Mouse (Mus musculus): ENCODE measurements around the gene Zfp553.

Gene Zfp553

GRCm38 (mm10) chr7:127232622-127233367, at the start of gene Zfp553, which contains the start of gene Sept1:
Zfp553 (plus strand) TSS chr7:127233061.
Sept1 (minus strand) TSS chr7:127233130.
- DNase-seq: peak; percentile 89

- DNase-seq: no peak
Observed at GRCm38 (mm10) chr7:127183345-127183744, 49.5 kb upstream of the Zfp553 start.

DNA sequence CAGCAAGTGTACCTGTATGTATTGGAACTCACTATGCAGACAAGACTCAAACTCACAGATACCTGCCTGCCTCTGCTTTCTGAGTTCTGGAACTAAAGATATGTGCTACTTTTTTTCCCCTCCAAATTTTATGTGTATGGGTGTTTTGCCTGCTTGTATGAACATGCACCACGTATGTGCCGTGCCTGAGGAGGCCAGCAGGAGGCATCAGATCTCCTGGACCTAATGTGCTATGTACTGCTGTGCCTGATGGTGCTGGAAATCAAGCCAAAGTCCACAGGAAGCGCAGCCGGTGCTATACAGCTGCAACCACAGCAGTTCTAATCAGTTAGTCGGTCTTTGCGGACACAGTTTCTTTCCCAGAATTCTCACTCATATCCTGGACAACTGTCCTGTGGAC, 49.0 kb upstream of the Zfp553 start:
- no peak for DNase-seq

- DNase-seq: no peak
Observed at GRCm38 (mm10) chr7:127184720-127185119, 48.1 kb upstream of the Zfp553 start.

DNA sequence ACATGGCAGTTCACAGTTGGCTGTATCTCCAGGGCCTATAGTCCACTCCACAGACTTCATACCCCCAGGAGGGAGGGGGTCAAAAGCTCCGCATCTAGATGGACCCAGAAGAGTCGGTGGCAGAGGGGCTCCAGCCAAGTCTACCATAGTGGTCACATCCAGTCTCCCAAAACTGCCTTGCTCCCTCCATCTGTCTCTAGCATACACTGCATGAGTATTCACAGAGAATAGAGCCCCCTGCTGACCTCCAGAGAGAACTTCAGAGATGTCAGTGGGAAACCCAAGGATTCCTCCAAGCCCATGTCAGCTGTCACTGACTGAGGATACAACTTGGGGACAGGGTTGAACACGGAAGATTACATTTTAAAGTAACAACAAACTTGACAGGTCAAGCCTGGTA, 47.3 kb upstream of the Zfp553 start:
- no peak for DNase-seq

GRCm38 (mm10) chr7:127187351-127187750, 45.5 kb upstream of the Zfp553 start:
- DNase-seq: no peak

DNA sequence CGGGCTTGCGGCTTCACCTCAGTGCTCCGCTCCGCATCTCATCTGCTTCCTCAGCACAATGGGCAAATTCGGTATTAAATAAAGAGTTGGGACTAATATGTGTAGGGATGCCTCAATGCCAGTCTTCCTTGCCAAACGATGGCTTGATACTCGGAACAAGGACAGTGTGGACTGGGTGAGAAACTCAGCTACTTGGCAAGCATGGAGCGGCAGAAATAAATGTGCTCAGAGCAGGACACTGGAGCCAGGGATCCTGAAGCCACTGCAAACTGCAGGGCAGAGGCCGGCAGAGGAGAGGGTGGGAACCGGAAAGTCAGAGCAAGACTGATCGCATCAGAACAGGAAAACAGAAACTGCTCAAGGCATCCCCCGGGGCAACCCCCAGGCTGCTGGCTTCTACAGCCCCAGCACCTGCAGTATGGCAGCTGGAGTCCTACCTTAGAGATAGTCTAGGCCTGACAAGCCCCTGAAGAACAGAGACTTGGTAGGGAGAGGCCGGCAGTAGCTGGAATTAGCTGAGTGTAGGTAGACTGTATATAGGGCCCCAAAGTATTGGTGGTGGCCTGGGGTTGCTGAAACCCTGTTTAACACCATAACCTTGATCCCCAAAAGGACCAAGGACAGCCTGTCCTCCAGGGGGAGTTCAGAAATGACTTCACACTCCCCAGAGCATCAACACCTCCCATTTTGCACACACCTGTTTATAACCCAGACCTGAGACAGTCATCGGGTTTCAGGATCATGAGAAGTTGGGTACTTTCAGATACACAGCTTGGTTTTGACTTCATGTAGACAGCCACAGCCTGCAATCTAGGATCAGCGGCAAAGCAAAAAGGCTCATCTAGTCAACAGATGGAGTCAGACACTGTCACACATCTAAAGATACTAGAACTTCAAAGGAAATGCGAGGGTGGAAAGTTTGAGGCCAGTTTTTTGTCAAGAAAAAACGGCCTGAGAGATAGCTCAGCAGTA, 44.3 kb upstream of the Zfp553 start:
- no peak for DNase-seq

GRCm38 (mm10) chr7:127190672-127191071, 42.2 kb upstream of the Zfp553 start:
- DNase-seq: no peak

- no peak for DNase-seq
Observed at GRCm38 (mm10) chr7:127192989-127193388, 39.9 kb upstream of the Zfp553 start.

DNA sequence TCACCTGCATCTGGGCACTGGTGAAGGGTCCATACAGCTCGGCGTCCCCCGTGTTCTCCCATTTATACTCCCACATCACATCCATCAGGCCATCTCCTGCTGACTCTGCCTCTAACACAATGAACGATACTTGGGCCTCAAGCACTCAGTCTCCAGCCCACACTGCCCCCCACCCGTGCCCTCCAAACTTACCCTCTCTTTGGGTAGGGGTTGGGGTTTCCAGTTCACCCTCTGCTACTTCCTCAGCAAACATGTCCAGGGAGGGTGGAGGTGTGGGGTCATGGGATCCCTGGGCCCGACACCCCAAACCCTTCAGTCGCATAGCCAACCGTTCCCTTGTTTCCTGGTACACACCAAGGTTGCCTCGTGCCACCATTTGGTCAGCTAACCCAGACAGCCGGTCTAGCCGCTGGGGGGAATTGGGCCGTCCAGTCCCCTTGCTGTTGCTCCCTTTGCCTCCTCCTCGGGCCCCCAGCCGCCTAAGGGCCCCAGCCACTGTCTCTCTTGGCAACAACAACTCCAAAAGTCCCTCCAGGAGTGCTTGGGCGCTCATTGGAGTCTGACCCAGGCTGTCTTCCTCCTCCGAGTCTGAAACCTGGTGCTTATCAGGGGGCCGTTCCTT, 38.7 kb upstream of the Zfp553 start:
- no peak for DNase-seq

DNA sequence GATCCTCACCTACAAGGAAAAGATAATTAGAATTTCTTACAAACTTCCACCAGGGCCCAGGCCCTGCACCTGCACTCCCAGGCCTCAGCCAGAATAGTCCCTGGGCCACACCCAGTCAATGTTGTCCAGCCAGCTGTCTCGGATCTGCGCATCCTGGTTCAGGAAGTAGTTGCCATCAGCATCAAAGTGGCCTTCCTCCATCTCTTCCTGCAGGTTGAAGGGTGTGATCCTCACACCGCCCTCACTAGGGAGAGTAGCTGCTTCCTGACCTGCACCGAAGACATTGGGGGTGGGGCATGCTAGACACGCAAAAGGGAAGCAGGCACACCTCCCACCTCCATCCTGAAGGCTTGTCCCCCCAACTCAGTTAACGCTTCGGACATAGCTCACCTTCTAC, 38.2 kb upstream of the Zfp553 start:
- no peak for DNase-seq

- DNase-seq: peak; percentile 94
Observed at GRCm38 (mm10) chr7:127195544-127196295, 37.1 kb upstream of the Zfp553 start, which contains the start of gene Cd2bp2. Cd2bp2 (minus strand) TSS chr7:127196050.

DNA sequence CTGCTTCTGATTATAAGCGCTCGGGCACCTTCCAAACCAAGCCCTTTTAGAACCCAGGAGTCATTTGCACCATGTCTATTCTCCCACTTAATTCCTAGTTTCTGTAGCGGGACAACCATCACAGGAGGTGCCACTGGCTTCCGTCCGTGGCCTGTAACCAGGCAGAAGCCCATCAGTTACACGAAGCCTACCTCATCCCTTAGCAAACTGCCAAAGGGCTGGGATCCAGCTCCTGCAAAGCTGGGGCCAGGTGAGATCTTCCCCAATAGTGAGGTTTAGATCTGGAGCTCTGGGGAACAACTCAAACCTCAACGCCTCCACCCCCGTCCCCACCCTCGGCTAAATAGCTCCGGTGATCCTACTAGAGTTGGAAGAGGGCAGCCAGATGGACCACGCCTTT, 36.4 kb upstream of the Zfp553 start:
- DNase-seq: no peak

DNA sequence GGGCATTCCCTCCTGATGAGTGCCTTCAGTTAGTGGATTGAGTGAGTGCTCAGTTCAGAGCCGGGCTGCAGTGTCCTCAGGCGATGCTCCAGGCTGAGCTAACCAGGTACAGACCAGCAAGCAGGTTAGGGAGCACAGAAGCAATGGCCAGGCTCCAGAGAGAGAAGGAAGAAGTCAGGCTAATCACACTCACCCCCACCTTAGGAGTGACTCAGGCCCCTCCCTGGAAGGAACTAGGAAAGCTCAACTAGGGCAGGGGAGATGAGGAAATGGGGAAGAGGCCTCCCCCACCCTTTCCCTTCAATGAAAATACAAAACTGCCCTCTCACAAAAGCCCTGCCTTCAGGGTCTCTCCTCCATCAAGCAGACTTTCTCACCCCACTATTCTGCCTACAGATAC, 26.3 kb upstream of the Zfp553 start:
- DNase-seq: no peak

DNA sequence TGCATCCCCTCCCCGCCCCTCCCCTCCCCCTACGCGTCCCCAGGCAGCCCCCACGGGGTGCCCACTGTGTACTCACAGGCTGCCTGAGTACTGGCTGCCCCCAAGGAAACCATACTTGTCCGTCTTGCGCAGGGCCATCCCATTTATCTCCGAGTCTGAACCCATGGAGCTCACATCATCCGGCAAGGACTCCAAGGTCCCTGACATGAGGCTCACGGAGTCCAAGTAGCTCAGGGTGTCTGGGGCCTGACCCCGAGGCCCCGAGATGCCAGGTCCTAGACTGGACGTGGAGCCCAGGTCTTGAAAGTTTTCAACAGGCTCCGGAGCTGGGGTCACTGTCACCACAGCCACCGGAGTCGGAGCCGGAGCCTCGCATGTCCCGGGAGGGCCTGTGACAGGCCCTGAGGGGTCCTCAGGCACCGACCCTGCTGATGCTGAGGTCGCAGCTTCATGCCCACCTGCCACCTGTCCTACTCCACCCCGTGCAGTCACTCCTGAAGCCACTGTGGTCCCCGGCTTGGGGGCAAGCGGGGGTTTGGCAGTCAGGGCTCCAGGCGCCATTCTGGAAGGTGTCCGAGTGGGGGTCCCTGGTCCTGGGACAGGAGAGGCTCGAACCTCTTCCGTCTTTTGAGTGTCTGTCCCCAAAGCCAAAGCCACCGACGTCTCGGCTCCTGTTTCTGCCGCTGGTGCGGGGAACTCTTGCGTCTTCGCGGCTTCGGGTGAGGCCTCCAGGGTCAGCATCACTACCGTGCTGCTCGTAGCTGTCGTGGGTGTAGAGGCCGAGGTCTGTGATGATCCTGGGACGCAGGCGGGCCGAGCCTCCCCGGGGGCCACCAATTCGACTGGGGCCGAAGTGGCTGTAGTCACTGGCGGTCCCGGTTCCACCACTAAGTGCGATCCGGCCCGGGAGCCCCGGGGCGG, 25.2 kb upstream of the Zfp553 start:
- DNase-seq: peak; percentile 33

- DNase-seq: no peak
Observed at GRCm38 (mm10) chr7:127208295-127208552, 24.6 kb upstream of the Zfp553 start, which contains the start of gene Tbc1d10b. Tbc1d10b (minus strand) TSS chr7:127208468.

GRCm38 (mm10) chr7:127208553-127209438, 24.1 kb upstream of the Zfp553 start, which contains the start of gene Mylpf:
Mylpf (plus strand) TSS chr7:127208890.
- peak; percentile 88 for DNase-seq

DNA sequence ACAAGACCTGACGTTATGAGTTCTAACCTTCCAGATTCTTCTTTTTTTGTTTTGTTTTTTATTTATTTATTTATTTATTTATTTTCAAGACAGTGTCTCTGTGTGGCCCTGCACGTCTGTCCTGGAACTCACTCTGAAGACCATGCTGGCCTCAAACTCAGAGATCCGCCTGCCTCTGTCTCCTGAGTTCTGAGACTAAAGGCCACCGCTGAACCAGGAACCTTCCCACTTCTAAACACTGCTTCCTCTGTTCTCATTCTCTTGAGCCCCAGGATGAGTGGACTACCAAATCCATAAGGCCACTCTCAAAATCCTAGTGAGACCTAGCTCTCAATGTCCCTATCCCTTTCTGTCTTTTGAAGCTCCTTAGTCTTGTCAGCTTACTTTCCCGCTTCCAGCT, 23.0 kb upstream of the Zfp553 start:
- no peak for DNase-seq

- no peak for DNase-seq
Observed at GRCm38 (mm10) chr7:127210266-127210665, 22.6 kb upstream of the Zfp553 start.

DNA sequence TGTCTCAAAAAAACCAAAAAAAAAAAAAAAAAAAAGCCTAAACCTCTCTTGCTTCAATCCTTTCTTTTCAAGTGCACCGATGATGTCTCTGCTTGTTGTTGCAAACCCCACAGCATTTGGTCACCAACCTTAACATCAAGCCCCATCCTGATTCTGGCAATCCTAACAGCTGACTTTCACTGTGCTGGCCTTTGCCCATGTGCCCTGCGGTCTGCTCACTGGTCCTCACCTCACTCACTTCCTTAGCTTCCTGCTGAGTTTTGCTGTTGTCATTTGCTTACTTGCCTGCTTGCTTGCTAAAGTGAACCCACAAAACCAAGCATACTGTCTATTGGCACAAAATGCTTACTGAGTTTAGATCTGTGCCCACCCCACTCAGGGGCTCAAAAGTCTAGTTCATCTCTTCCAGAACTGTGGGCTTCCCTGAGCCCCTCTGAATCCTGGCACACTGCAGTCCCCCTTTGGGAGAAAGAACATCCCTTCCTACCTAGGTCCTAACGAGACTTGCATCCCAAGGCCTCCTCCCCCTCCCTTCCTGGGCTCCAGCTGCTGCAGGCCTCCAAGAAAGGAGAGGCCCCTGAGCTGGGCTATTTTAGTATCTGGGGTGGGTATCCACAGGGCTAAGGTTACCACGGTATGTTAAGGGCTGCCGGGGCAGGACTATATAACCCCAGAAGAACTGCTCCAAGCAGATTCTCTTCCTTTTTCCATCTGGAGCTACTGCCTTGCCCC, 21.7 kb upstream of the Zfp553 start:
- no peak for DNase-seq

Data from right cerebral cortex, postnatal 25 days (tissue).